Mouse (Mus musculus): ENCODE results near the gene Brsk1. TPM values are rescaled to one million over a fixed set of nuclear protein-coding genes. Genes with fewer than 3 reads are reported as not detected.

Gene Brsk1
- polyA plus RNA-seq (2017; shearing (Covaris generic)), result not detected

DNA sequence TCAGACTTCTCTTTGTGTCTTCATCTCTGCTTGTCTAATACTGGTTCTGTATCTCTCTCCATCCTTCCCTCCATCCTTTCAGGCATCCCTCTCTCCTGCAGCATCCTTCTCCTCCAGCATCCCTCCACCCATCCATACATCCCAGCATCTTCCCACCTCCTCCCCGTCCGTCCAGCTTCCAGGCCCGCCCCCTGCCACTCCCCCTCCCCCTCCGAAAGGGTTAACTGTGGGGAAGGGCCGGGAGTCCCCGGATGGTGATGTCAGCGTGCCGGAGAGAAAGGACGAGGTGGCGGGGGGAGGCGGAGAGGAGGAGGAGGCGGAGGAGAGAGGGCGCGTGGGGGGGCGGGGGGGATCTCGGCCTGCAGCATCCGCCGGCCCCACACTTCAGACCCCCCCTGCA lies at the start of gene Brsk1:
Gene Brsk1, plus strand, starts transcription at position 218 of the 400 bp plus-strand sequence.

DNA sequence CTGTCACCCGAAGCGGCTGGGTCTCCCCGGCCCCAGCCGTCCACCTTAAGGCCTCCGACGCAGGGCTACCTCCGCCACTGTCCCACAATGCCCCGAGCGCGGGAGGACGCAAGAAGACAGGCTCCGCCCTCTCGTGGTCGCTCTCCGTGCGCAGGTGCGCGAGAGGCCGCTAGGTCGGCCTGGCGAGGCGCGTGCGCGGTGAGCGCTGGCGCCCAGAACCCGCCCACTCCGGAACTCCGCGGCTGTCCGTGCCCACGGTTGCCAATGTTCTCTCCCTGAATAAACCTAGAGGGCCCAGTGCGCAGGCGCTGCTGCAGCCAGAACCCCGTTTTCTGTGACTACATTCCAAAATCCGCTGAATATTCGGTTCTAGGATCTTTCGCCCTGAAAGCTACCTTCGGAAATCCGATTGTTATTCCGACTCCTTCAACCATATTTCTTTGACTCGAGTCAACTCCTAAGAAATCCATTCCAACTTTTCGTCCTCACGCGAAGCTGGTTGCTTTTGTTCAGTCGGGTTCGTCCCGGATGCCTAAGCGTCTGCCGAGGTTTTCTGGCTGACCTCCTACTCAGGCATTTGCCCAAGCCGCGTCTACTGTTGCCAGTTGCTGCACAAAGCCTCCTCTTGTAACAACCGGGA lies 31.4 kb upstream of the Brsk1 start, which contains the start of gene Ppp6r1:
Gene Ppp6r1, minus strand, starts transcription at position 108 of the 640 bp plus-strand sequence.

GRCm38 (mm10) chr7:4684632-4685417 lies 5.6 kb upstream of the Brsk1 start, which contains the start of gene Hspbp1:
Gene Hspbp1, minus strand, starts transcription at chr7:4685068.

GRCm38 (mm10) chr7:4725169-4725568 lies 34.8 kb downstream of the Brsk1 start, which contains the start of gene Tmem150b:
Gene Tmem150b, minus strand, starts transcription at chr7:4725249.

GRCm38 (mm10) chr7:4739544-4740275 lies 49.3 kb downstream of the Brsk1 start, which contains the start of gene Kmt5c:
Gene Kmt5c, plus strand, starts transcription at chr7:4740115.

GRCm38 (mm10) chr7:4752821-4753570 lies 62.6 kb downstream of the Brsk1 start, which contains the start of gene Cox6b2:
Gene Cox6b2, minus strand, starts transcription at chr7:4753094.

Other genes starting within 250 kb of the Brsk1 start
- gene Rdh13, start 245.0 kb upstream of the Brsk1 start, polyA plus RNA-seq (2017; shearing (Covaris generic)), result 4.9 TPM
- gene Eps8l1, start 229.9 kb upstream of the Brsk1 start, polyA plus RNA-seq (2017; shearing (Covaris generic)), result 11.1 TPM
- 29.9 TPM for gene Ppp1r12c, start 188.9 kb upstream of the Brsk1 start, polyA plus RNA-seq (2017; shearing (Covaris generic))
- 4.5 TPM for gene Tnnt1, start 174.2 kb upstream of the Brsk1 start, polyA plus RNA-seq (2017; shearing (Covaris generic))
- 1.5 TPM for gene Tnni3, start 166.4 kb upstream of the Brsk1 start, polyA plus RNA-seq (2017; shearing (Covaris generic))
- 1.2 TPM for gene Dnaaf3, start 158.2 kb upstream of the Brsk1 start, polyA plus RNA-seq (2017; shearing (Covaris generic))
- gene Syt5, start 143.1 kb upstream of the Brsk1 start, polyA plus RNA-seq (2017; shearing (Covaris generic)), result 0.26 TPM
- not detected for gene Ptprh, start 86.6 kb upstream of the Brsk1 start, polyA plus RNA-seq (2017; shearing (Covaris generic))
- gene Tmem86b, start 59.2 kb upstream of the Brsk1 start, polyA plus RNA-seq (2017; shearing (Covaris generic)), result 5.6 TPM
- 30.9 TPM for gene Ppp6r1, start 31.6 kb upstream of the Brsk1 start, polyA plus RNA-seq (2017; shearing (Covaris generic))
- gene Hspbp1, start 5.5 kb upstream of the Brsk1 start, polyA plus RNA-seq (2017; shearing (Covaris generic)), result 82.1 TPM
- gene Tmem150b, start 34.6 kb downstream of the Brsk1 start, polyA plus RNA-seq (2017; shearing (Covaris generic)), result 0.10 TPM
- gene Kmt5c, start 49.5 kb downstream of the Brsk1 start, polyA plus RNA-seq (2017; shearing (Covaris generic)), result 49.9 TPM
- gene Cox6b2, start 62.5 kb downstream of the Brsk1 start, polyA plus RNA-seq (2017; shearing (Covaris generic)), result 3.0 TPM
- not detected for gene Fam71e2, start 80.7 kb downstream of the Brsk1 start, polyA plus RNA-seq (2017; shearing (Covaris generic))
- gene Il11, start 92.3 kb downstream of the Brsk1 start, polyA plus RNA-seq (2017; shearing (Covaris generic)), result not detected
- not detected for gene Tmem190, start 92.3 kb downstream of the Brsk1 start, polyA plus RNA-seq (2017; shearing (Covaris generic))
- 1.3 TPM for gene Tmem238, start 99.1 kb downstream of the Brsk1 start, polyA plus RNA-seq (2017; shearing (Covaris generic))
- gene Rpl28, start 102.3 kb downstream of the Brsk1 start, polyA plus RNA-seq (2017; shearing (Covaris generic)), result 423 TPM
- 105 TPM for gene Ube2s, start 122.0 kb downstream of the Brsk1 start, polyA plus RNA-seq (2017; shearing (Covaris generic))
- not detected for gene Shisa7, start 154.1 kb downstream of the Brsk1 start, polyA plus RNA-seq (2017; shearing (Covaris generic))
- gene Isoc2b, start 179.7 kb downstream of the Brsk1 start, polyA plus RNA-seq (2017; shearing (Covaris generic)), result 43.7 TPM
- 0.53 TPM for gene Isoc2a, start 186.5 kb downstream of the Brsk1 start, polyA plus RNA-seq (2017; shearing (Covaris generic))
- gene Gm36210, start 215.9 kb downstream of the Brsk1 start, polyA plus RNA-seq (2017; shearing (Covaris generic)), result not detected
- gene Zfp628, start 224.6 kb downstream of the Brsk1 start, polyA plus RNA-seq (2017; shearing (Covaris generic)), result 1.6 TPM
- 0.90 TPM for gene Nat14, start 231.4 kb downstream of the Brsk1 start, polyA plus RNA-seq (2017; shearing (Covaris generic))
- gene Ssc5d, start 235.2 kb downstream of the Brsk1 start, polyA plus RNA-seq (2017; shearing (Covaris generic)), result not detected

Data from activated CD4-positive, CD25-positive, alpha-beta regulatory T cell, adult 9 weeks (primary cell).